Mouse (Mus musculus) ES-CJ7 (cell line): ENCODE data around the gene Eml5.

ENCODE experiments used
- DNase-seq: peaks from one replicate; pipeline ENCODE4 v3.0.0; 2011; ENCODE audit warnings: low read depth, low spot score

Gene Eml5

GRCm38 (mm10) chr12:98900881-98901801, at the start of gene Eml5:
TSS of gene Eml5 (minus strand) at chr12:98901484.
- DNase-seq: peak; percentile 89

- DNase-seq: no peak
Observed at GRCm38 (mm10) chr12:98932856-98933255, 31.6 kb upstream of the Eml5 start.

GRCm38 (mm10) chr12:98932441-98932840, 31.2 kb upstream of the Eml5 start:
- DNase-seq: no peak

- DNase-seq: no peak
Observed at GRCm38 (mm10) chr12:98931174-98931573, 29.9 kb upstream of the Eml5 start.

GRCm38 (mm10) chr12:98920194-98920991, 19.1 kb upstream of the Eml5 start, which contains the start of gene Ttc8:
TSS of gene Ttc8 (plus strand) at chr12:98920574.
- DNase-seq: peak; percentile 82

GRCm38 (mm10) chr12:98910096-98910495, 8.8 kb upstream of the Eml5 start:
- DNase-seq: no peak

- DNase-seq: no peak
Observed at GRCm38 (mm10) chr12:98905466-98905865, 4.2 kb upstream of the Eml5 start.

- DNase-seq: peak; percentile 24
Observed at GRCm38 (mm10) chr12:98900341-98900880, 873 bp downstream of the Eml5 start.

GRCm38 (mm10) chr12:98899676-98900075, 1.6 kb downstream of the Eml5 start:
- no peak for DNase-seq

GRCm38 (mm10) chr12:98896761-98897160, 4.5 kb downstream of the Eml5 start:
- DNase-seq: no peak

- no peak for DNase-seq
Observed at GRCm38 (mm10) chr12:98884515-98884914, 16.8 kb downstream of the Eml5 start.

- DNase-seq: no peak
Observed at GRCm38 (mm10) chr12:98881796-98882195, 19.5 kb downstream of the Eml5 start.

- DNase-seq: no peak
Observed at GRCm38 (mm10) chr12:98878693-98879092, 22.6 kb downstream of the Eml5 start.

- no peak for DNase-seq
Observed at GRCm38 (mm10) chr12:98875216-98875615, 26.1 kb downstream of the Eml5 start.

GRCm38 (mm10) chr12:98872836-98873235, 28.4 kb downstream of the Eml5 start:
- no peak for DNase-seq

GRCm38 (mm10) chr12:98863436-98863835, 37.8 kb downstream of the Eml5 start:
- no peak for DNase-seq

- no peak for DNase-seq
Observed at GRCm38 (mm10) chr12:98860316-98860715, 41.0 kb downstream of the Eml5 start.

GRCm38 (mm10) chr12:98850767-98851166, 50.5 kb downstream of the Eml5 start:
- DNase-seq: peak; percentile 54

GRCm38 (mm10) chr12:98844774-98845173, 56.5 kb downstream of the Eml5 start:
- no peak for DNase-seq

GRCm38 (mm10) chr12:98840135-98840534, 61.1 kb downstream of the Eml5 start:
- no peak for DNase-seq

- DNase-seq: no peak
Observed at GRCm38 (mm10) chr12:98837940-98838339, 63.3 kb downstream of the Eml5 start.

- no peak for DNase-seq
Observed at GRCm38 (mm10) chr12:98835466-98835865, 65.8 kb downstream of the Eml5 start.
